Comparison of ENCODE assay signal across 19 mouse cellular contexts in genomic region chr5:107186206-107186605, GRCm38 (mm10).
DNase-seq lines count a peak whose midpoint lies in the region; TF ChIP-seq lines count a peak whose summit lies in the region.
"Had no signal": no experiment of that assay in that cellular context is flagged by ENCODE, and none has a peak within 500 bp of the region (broad histone marks: within the 10 kb centered on the region; RNA-seq: fewer than 3 reads in every experiment).

No protein-coding gene starts in this region.

- H3K36me3 ChIP-seq in testis, adult 2 months (ENCODE audit: control insufficient read depth, insufficient read depth, low read length): no peaks in the 10 kb centered on the region
- H3K36me3 ChIP-seq: G1E had no signal

- 0 out of 2 replicates have a peak overlapping the region, but pooled peaks have one; percentile 6 for H3K27ac ChIP-seq in testis, adult 2 months (ENCODE audit: control insufficient read depth, insufficient read depth, low read depth, low read length)

- no peak overlapping the region for H3K4me3 ChIP-seq in testis, adult 2 months (ENCODE audit: control insufficient read depth, low read depth, low read length)

- no peaks in the 10 kb centered on the region; the same call in 1 of the 2 replicates for H3K4me1 ChIP-seq in testis, adult 2 months (ENCODE audit: control insufficient read depth, insufficient read depth, low read length)

- no peak for TF ChIP-seq POLR2A in testis, adult 2 months (IDR thresholded peaks at IDR 0.05; ENCODE audit: control insufficient read depth, low read depth, low read length)

- peak; percentile 56 for DNase-seq in adrenal gland, adult 2 months
- DNase-seq in adrenal gland, postnatal 10 days: no peak
- DNase-seq in heart, adult 11 months: peak; percentile 31
- no peak for DNase-seq in heart, postnatal 4 days
- no peak for DNase-seq in testis, postnatal 14 days (ENCODE audit: low spot score)
- DNase-seq: adrenal gland, adult 8-10 months; adrenal gland, postnatal 14 days; adrenal gland, postnatal 25 days; adrenal gland, postnatal 36 days; B cell, adult 2 months; cerebellum, adult 11 months; cerebellum, adult 11-12 months; cerebellum, adult 18-20 months; cerebellum, adult 2 months; cerebellum, adult 8-10 months had no signal

- TF ChIP-seq CTCF in testis, adult 2 months (IDR thresholded peaks at IDR 0.05; ENCODE audit: control insufficient read depth, insufficient read depth, insufficient replicate concordance, low read depth, low read length): no peak

- no peaks in the 10 kb centered on the region for H3K27me3 ChIP-seq in testis, adult 2 months (ENCODE audit: control insufficient read depth, insufficient read depth, low read length)
- H3K27me3 ChIP-seq: CH12.LX, Patski had no signal

Comparison
In these comparisons a context has a peak if more than half of its experiments do, and no peak if none do; other contexts are left out.
1. DNase-seq: peak in adrenal gland, adult 2 months (single experiment) and heart, adult 11 months (single experiment); none in adrenal gland, postnatal 10 days (single experiment), heart, postnatal 4 days (single experiment) and testis, postnatal 14 days (single experiment).